Mouse (Mus musculus) lung, postnatal 25 days (tissue): Measurements from ENCODE around the gene Prmt3.

Experiments
- DNase-seq: peaks from one replicate; pipeline ENCODE4 v3.0.0; 2022; ENCODE audit warnings: low spot score

Prmt3 gene

GRCm38 (mm10) chr7:49857347-49857746 lies 79.2 kb downstream of the Prmt3 start:
- no peak for DNase-seq

DNA sequence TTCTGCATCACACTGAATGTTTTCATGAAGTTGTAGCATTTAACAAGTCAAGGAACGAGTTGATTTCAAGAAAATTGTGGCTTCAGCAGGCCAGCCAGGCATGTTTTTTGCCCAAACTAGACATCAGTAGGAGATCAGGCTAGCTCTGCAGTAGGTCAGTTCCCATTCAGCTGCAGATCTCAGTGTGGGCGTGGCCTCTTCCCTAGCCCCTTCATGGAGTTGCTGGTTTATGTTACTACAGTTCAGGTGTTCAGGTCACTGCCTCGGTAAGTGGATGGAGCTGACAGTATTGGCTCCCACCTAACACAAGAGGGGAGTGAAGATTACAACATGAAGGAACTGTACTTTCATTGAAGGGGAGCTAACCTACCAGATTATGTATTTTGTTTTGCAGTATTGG lies 80.1 kb downstream of the Prmt3 start:
- DNase-seq = no peak

- no peak for DNase-seq
Observed at GRCm38 (mm10) chr7:49859820-49860219, 81.7 kb downstream of the Prmt3 start.

DNA sequence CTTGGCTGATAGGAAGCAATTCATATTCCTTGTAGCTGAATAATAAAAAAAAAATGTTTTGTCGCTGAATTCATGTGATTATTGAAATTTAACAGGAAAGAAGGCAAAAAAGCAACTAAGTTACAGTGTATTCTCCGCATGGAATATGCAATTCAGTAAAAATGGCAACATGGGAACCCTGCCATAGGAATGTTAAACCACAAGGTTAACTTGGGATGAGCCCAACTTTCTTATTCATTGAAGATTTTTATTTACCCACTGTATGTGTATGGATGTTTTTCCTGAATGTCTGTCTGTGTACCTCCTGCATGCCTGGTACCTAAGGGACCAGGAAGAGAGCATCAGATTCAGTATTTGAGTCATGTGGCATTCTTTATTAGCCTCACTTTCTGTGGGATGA lies 83.0 kb downstream of the Prmt3 start:
- DNase-seq = no peak

DNA sequence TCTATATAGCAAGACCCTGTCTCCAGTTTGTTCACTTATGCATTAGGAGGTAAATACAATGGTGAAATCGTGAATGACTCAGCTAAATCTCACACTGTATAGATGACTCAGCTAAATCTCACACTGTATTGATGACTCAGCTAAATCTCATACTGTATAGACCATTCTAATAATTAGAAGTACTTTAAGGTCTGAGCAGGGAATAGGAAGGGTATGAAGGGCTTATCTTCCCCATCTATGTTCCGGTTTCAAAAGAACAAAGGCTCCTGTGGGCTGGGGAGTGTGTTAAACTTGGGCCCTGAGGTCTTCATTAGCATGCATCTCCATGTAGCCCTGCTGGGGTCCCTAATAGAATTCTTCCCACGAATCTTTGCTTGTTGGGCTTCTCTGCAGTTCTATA lies 85.6 kb downstream of the Prmt3 start:
- DNase-seq = no peak

DNA sequence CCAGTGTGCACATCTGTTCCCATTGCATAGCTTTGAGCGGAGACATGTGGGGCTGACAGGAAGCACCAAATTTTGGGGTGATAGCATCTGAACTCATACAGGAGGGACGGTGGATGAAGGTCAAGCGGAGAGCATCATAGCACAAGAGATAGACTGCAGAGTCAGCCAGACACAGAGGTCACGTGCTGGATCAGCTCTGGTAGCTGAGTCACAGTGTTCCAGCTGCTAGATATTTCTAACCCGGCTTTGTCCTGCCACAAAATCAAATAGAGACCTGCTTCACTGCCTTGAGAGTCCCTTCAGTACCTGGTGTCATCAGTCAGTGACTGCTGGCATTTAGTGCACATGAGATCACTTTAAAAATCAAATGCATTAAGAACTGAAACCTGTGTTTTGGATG lies 91.5 kb downstream of the Prmt3 start:
- no peak for DNase-seq

DNA sequence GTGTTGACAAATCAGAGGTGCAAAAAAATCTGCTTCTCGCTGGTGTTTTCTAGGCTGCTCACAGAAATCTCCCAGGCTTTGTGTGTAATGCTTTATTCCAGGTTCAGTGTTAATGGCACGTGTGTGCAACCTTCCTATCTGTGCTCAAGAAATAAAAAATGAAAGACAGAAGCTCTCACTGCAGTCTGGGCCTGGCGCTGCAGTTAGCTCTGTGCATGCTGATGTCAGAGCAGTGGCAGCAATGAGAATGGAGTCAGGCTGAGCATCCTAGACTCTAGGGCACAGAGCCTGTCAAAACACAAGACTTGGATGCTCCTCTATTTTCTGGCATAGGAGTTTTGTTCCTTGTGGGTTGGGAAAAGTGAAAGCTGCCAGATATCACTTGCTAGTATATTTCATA lies 92.1 kb downstream of the Prmt3 start:
- no peak for DNase-seq

GRCm38 (mm10) chr7:49877307-49877706 lies 99.2 kb downstream of the Prmt3 start:
- no peak for DNase-seq

GRCm38 (mm10) chr7:49879051-49879450 lies 100.9 kb downstream of the Prmt3 start:
- DNase-seq = no peak

DNA sequence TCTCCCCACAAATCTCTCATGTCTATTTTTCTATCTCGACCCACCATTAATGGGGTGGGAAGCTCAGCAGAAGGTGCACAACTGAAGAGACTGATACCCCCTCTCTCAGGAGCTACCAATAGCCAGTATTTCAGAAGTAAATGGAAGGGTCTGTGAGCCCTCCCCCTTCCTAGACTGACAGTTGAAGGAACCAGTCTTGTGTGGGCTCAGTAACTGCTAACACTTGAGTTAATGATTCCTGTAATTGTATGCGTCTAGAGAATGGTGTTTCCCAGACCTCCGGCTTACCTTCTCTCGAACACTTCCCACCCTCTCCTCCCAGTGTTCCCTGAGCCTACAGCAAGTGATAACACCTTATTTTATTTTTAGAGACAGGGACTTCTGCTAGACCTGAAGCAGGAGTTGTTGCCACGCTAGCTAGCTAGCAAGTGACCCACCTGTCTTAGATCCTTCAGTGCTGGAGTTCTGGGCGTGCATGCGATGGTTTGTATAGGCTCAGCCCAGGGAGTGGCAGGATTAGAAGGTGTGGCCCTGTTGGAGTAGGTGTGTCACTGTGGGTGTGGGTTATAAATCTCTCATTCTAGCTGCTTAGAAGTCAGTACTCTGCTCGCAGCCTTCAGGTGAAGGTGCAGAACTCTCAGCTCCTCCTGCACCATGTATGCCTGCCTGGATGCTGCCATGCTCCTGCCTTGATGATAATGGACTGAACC lies 102.0 kb downstream of the Prmt3 start:
- DNase-seq = no peak

- DNase-seq = peak; percentile 54
Observed at GRCm38 (mm10) chr7:49882288-49882687, 104.1 kb downstream of the Prmt3 start.

DNA sequence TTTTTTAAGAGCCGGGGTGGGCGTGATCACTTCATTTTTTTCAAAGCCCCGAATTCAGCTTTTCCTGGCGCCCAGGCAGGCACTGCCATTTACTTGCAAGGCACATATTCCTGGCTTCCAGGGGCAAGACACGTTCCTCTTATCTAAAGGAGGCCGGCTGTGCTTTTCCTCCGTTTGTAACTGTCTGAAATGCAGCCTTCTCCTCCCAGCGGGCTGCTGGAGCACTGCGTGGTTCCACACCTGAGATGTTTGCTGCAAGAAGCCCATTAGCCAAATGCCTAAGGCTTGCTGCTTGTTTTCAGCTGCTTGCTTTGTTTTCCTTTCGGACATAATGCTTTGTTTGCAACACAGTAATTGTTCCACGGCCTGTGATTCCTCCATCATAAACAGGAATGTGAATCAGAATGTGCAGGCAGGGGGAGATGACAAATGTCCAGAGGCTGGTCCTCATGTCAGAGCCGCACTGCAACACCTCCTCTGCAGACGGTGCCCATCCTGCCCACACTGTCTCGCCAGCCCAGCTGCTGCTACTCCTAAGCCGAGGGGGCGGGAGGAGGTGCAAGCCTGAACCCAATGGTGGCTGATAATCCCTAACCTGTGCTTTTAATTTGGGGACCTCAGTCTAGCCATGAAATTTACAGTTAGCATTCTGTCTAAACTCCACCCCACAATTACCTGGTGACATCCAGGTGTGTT lies 104.7 kb downstream of the Prmt3 start:
- no peak for DNase-seq

DNA sequence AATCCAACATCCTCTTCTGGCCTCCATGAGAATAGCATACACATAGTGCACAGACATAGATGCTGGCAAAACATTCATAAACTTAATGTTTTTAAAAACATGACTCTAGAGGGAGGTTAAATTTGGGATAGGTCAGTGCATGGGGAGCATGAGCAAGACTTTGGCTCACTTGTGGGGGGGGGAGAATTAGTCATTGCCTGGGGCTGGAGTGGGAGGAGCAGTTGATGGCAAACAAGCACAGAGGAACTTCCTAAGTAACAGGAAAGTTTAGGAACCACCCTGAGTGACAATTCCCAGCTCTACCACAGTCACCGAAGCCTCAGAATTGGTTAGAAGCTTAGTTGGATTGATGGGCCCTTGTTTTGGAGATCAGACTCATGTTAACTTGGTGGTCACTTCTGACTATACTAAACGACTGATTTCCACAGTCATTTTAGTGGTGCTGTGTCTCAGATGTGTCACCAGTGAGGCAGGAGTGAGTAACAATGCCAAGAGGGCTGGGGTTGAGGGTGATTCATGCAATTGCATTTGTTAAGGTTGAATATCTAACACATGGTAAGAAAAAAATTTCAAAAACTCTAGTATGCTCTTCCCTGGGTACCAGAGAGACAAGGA lies 109.7 kb downstream of the Prmt3 start:
- no peak for DNase-seq

- DNase-seq = no peak
Observed at GRCm38 (mm10) chr7:49894786-49895185, 116.6 kb downstream of the Prmt3 start.

DNA sequence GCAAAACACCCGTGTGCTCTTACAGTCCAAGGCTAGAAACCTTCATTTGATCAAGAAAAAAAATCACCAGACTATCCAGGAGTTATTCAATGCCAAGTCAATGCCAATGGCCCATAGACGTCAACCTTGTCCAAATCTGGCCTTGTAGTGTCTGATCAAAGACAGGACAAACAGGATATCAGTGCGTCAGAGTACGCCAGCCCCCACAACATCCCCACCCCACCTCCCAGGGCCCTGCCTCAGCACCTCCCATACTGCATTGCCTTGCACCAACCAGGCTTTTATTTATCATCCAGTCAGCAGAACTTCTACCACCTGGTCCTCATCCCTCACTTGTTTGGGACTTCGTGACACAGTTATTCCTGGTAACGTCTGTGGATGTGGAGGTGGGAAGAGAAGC lies 117.2 kb downstream of the Prmt3 start:
- no peak for DNase-seq

DNA sequence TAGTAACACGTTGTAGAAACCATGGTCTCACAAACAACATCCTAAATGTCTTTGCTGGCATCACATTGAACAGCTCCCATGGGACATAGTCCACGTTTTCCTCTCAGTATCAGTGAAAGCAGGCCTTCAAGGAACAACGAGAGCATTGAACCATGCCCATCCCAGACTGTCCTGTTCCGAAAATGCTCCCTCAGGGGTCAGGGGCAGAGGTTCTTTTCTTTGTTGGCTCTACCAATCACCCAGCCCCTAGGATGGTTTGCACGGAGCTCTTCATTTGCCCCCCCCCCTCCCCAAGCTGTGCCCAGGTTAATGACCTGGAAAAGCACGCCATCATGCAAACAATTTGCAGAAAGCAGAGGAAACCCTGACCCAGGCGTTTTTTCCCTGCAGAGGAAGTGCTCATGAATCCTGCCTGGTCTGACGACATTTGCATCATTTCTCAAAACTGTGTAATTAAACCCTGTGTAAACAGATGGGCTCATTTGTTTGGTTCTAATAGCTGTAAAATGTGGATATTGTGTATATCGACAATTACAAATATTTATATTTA lies 123.9 kb downstream of the Prmt3 start:
- DNase-seq = no peak

DNA sequence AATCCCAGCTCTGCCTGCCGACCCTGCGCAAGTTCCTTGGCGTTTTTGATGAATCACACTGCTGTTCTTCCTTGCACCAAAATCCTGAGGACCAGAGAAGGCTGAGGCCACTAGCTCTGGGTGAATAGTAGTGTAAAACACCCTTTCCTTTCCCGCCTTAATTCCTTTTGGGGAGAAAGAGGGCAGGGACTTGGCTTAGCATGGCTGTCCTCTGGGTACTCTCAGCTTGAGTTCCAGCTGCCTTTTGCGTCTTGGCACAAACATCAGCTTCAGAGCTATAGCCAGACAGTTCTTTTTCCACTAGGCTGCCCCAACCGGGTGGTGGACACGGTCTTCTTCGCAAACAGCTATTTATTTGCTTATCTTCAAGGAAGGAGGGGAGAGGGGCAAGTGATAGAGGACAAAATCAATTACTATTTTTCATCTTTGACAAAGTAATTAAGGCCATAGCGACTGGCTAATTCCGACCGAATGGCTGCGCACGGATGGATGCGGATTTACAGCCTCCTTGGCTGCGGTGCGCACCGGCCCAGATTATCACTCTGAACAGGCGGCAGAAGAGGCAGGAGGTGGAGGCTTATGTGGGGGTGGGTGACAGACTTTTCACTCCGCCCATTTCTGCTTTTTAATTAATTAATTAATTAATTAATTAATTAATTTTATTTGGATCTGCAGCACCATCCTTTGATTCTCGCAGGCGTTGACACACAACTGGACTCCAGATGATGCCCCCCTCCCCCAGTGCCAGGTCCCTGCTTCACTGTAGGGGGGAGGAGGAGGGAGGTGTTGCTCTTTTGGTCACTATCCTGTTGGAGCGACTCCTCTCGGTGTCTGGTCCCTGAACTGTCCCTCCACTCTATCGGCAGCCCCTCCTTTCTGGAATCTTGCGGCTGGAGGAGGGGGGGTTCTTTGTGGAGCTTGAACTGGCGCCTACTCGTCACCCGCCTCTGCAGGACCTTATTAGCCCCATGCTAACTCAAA lies 129.3 kb downstream of the Prmt3 start:
- DNase-seq = no peak
